Mouse (Mus musculus) lung, adult 2 months (tissue): ENCODE measurements at regions not wholly inside any gene's neighbourhood (a gene's known extent, or its start where the extent isn't known, plus 50 kb on each side); places are given as distances from the start of the nearest gene placed in this dataset.

ENCODE experiments used
- CTCF ChIP-seq: fragments of 200-500 bp; IDR thresholded peaks from 2 replicates; pipeline ENCODE4 v1.5.1; 2011; ENCODE audit warnings: mild to moderate bottlenecking, low read length, control low read depth; ENCODE audit not compliant: insufficient read depth
- POLR2A ChIP-seq: fragments of 200-500 bp; IDR thresholded peaks from 2 replicates; pipeline ENCODE4 v1.6.1; 2011; ENCODE audit warnings: low read depth, mild to moderate bottlenecking, control low read depth, low read length, borderline replicate concordance; ENCODE audit errors: extremely low read depth

- no peak for TF ChIP-seq CTCF
- no peak for TF ChIP-seq POLR2A
These were observed 275.9 kb downstream of the Tshz3 start for GRCm38 (mm10) chr7:36973654-36974320.
